Mouse (Mus musculus): ENCODE measurements around the gene Muc5b. TPM values are rescaled to one million over a fixed set of nuclear protein-coding genes. Genes with fewer than 3 reads are reported as not detected.

Gene Muc5b
- total and polyA plus RNA-seq, 3 experiments = not detected

- in situ Hi-C loops (cut with MboI; ENCODE audit: low pct_ligation_motif_present, low pct_unique_long_range_greater_than_20kb, low sequenced_read_pairs) (no loop called here), dilution Hi-C loops (cut with MboI; ENCODE audit: extremely low pct_ligation_motif_present, extremely low pct_unique_long_range_greater_than_20kb, low sequenced_read_pairs) (no loop called here)
- TF ChIP-seq SIN3A (IDR thresholded peaks at IDR 0.05; ENCODE audit: low read length) (no peak), USF2 (conservative IDR thresholded peaks at IDR 0.05; ENCODE audit: low read depth, low read length) (no peak), CTCF (conservative IDR thresholded peaks at IDR 0.05 in 1 of 2, IDR thresholded peaks at IDR 0.05 in 1 of 2; ENCODE audit: low read depth in 2 of 2, low read length in 2 of 2) (peak in 1 of 2 experiments; percentile 28; a peak in 2 of 4 replicates), POLR2A (IDR thresholded peaks at IDR 0.05; ENCODE audit: low read depth, low read length) (no peak), RCOR1 (conservative IDR thresholded peaks at IDR 0.05; ENCODE audit: low read depth, low read length) (no peak), TBP (conservative IDR thresholded peaks at IDR 0.05; ENCODE audit: low read depth, low read length) (no peak), ETS1 (conservative IDR thresholded peaks at IDR 0.05; ENCODE audit: low read depth, low read length) (no peak), NRF1 (IDR thresholded peaks at IDR 0.05; ENCODE audit: low read depth, low read length) (no peak), KAT2A (IDR thresholded peaks at IDR 0.05; ENCODE audit: insufficient replicate concordance, low read length) (no peak)
- Histone ChIP-seq H3K9me3 (replicated peaks; ENCODE audit: low read length) (no peaks in the 10 kb centered on the region), H3K79me2 (replicated peaks; ENCODE audit: control insufficient read depth, extremely low read depth, insufficient read depth, poor library complexity, severe bottlenecking) (no peaks in the 10 kb centered on the region), H3K27me3 (replicated peaks) (peaks cover 96% of the 10 kb centered on the region), H3K36me3 (replicated peaks in 1 of 2; ENCODE audit: control insufficient read depth in 1 of 2, insufficient read depth in 1 of 2, low read length in 1 of 2) (no peaks in the 10 kb centered on the region), H3K9ac (ENCODE audit: insufficient read depth, low read depth) (no peak overlapping the region), H3K4me1 (ENCODE audit: control insufficient read depth in 1 of 2, insufficient read depth in 2 of 2) (peaks cover 0 to 4% of the 10 kb centered on the region in 2 experiments; a peak in 1 of 4 replicates), H3K27ac (ENCODE audit: insufficient read depth, low read depth) (no peak overlapping the region), H3K4me3 (replicated peaks in 1 of 3; ENCODE audit: low read depth in 2 of 3, low read length in 2 of 3, poor library complexity in 1 of 3) (no peak overlapping the region), H3K4me2 (ENCODE audit: insufficient read depth, low read depth, poor library complexity, severe bottlenecking) (no peak overlapping the region)
- DNase-seq (ENCODE audit: extremely low read depth) = no peak
Observed at GRCm38 (mm10) chr7:141818267-141818666, 20.6 kb upstream of the Muc5b start.

DNA sequence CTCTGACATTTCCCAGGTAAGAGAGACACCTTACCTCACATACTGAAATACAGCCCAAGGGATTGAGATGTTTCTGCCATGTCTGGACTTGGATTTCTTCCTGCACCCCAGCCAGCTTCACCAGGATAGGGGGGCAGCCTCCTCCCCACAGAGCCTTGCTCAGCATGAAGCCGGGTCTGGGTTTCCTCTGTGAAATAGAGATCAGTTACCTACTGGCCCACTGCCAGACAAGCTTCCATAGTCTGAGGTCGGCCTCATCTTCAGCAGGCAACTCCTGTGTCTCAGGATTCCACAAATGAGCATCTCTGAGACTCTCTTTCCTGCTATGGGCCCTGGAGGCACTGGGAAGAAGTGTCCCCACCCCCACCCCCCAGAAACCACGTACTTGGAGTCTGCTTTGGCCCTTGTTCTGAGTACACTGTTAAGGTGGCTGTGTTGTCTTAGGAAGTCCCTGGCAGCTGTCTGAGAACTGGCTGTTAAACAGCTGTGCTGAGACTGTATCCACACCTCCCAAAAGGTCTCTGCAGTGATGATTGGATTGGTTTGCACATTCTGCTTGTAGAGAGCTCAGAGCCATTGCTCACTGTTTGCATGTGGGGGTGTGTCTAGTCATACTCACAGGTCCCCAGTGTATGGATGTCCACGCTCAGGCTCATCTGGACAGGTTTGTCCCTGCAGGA is 16.1 kb upstream of the Muc5b start:
- no peak overlapping the region for H3K27ac ChIP-seq (ENCODE audit: insufficient read depth, low read depth)
- no peaks in the 10 kb centered on the region for H3K9me3 ChIP-seq (replicated peaks; ENCODE audit: low read length)
- TF ChIP-seq CTCF (conservative IDR thresholded peaks at IDR 0.05 in 1 of 2, IDR thresholded peaks at IDR 0.05 in 1 of 2; ENCODE audit: low read depth in 2 of 2, low read length in 2 of 2) (no peak), SIN3A (IDR thresholded peaks at IDR 0.05; ENCODE audit: low read length) (no peak), MYC (IDR thresholded peaks at IDR 0.05; ENCODE audit: low read depth, low read length) (no peak), NELFE (IDR thresholded peaks at IDR 0.05; ENCODE audit: low read depth, low read length) (no peak), PAX5 (IDR thresholded peaks at IDR 0.05; ENCODE audit: low read length) (no peak), BHLHE40 (IDR thresholded peaks at IDR 0.05; ENCODE audit: low read depth, low read length) (no peak), JUN (IDR thresholded peaks at IDR 0.05; ENCODE audit: insufficient read depth, low read depth, low read length) (no peak), TBP (conservative IDR thresholded peaks at IDR 0.05; ENCODE audit: low read depth, low read length) (no peak), TCF12 (IDR thresholded peaks at IDR 0.05; ENCODE audit: low read depth, low read length) (no peak), MEF2A (IDR thresholded peaks at IDR 0.05; ENCODE audit: borderline replicate concordance, low read depth, low read length) (no peak), MXI1 (IDR thresholded peaks at IDR 0.05; ENCODE audit: low read depth, low read length) (no peak), ZNF384 (IDR thresholded peaks at IDR 0.05; ENCODE audit: low read depth, low read length) (no peak), CHD2 (IDR thresholded peaks at IDR 0.05; ENCODE audit: low read length) (no peak)
- no peak overlapping the region for H3K4me3 ChIP-seq (replicated peaks in 1 of 3; ENCODE audit: low read depth in 2 of 3, low read length in 2 of 3, poor library complexity in 1 of 3)
- in situ Hi-C loops (cut with MboI; ENCODE audit: low pct_ligation_motif_present, low pct_unique_long_range_greater_than_20kb, low sequenced_read_pairs) (no loop called here), dilution Hi-C loops (cut with MboI; ENCODE audit: extremely low pct_ligation_motif_present, extremely low pct_unique_long_range_greater_than_20kb, low sequenced_read_pairs) (no loop called here)
- H3K4me1 ChIP-seq (ENCODE audit: control insufficient read depth in 1 of 2, insufficient read depth in 2 of 2) = no peaks in the 10 kb centered on the region
- no peaks in the 10 kb centered on the region for H3K36me3 ChIP-seq (replicated peaks in 1 of 2; ENCODE audit: control insufficient read depth in 1 of 2, insufficient read depth in 1 of 2, low read length in 1 of 2)
- no peak for DNase-seq (ENCODE audit: extremely low read depth)
- no peaks in the 10 kb centered on the region for H3K79me2 ChIP-seq (replicated peaks; ENCODE audit: control insufficient read depth, extremely low read depth, insufficient read depth, poor library complexity, severe bottlenecking)
- no peak overlapping the region for H3K9ac ChIP-seq (ENCODE audit: insufficient read depth, low read depth)
- H3K4me2 ChIP-seq (ENCODE audit: insufficient read depth, low read depth, poor library complexity, severe bottlenecking) = no peak overlapping the region
- H3K27me3 ChIP-seq (replicated peaks) = peaks cover 93% of the 10 kb centered on the region

Measured in CH12.LX (cell line).